Mouse (Mus musculus) layer of hippocampus, postnatal 25 days (tissue): ENCODE measurements around the gene Ms4a7. TPM values are rescaled to one million over a fixed set of nuclear protein-coding genes. Genes with fewer than 3 reads are reported as not detected.
A peak's percentile ranks its signal among the peaks of the same experiment; 100 is the strongest.
"Not testable (repeated sequence)": the region's sequence is repeated elsewhere in the genome, so short reads cannot be mapped to it uniquely, and the experiment has no call there.

Source experiments
- DNase-seq, 2 experiments: peaks; one replicate each; pipeline ENCODE4 v3.0.0; 2022; ENCODE audit warnings: mixed read lengths in 2 of 2, low spot score in 1 of 2; ENCODE audit errors: extremely low spot score in 1 of 2
- total RNA-seq, 2 experiments: library from RNA; stranded (reverse); gene quantifications; 2 replicates each; pipeline ENCODE4 v1.2.3; 2021

Gene Ms4a7
- total RNA-seq, result not detected

GRCm38 (mm10) chr19:11335932-11336331 is at the start of gene Ms4a7:
TSS of gene Ms4a7 (minus strand) at chr19:11336146.
- no peak for DNase-seq

DNA sequence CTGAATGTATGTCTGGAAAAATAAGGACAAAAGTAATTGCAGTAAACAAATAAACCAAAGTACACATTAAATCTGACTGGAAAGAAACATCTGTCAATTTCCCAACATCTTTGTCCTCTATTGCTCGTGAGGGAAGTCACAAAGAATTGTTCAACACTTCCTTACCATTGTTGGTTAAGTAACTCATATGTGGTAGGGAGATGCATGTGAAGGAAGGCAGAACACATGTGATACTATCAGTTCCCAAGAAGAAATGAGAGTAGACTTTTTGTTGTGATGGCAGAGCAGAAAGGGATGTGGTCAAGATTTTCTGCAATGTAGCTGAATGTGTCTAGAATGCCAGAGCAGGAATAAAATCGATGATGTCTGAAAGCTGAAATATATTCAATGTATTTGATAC is 40.5 kb upstream of the Ms4a7 start:
- no peak for DNase-seq

DNA sequence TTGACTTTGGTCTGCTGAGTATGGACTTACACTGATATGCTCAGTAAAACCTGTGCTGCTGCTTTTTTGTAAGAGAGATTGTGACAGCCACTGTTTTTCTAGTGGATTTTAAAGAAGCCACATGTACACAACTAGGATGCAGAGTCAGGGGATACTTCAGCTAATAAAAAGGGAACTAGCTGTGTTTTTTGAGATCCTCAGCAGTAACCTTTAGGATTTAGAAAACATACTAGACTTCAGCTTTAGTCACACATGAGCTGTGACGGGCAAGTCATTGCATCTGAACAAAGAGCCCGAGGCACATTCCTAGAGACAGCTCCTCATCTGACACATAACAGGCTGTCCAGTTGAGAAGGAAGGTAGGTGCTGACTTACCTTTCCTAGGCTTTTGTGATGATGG is 39.3 kb upstream of the Ms4a7 start, which contains the start of gene Ms4a4a:
Gene Ms4a4a, plus strand, starts transcription at position 251 of the 400 bp plus-strand sequence.
- DNase-seq, result no peak

DNA sequence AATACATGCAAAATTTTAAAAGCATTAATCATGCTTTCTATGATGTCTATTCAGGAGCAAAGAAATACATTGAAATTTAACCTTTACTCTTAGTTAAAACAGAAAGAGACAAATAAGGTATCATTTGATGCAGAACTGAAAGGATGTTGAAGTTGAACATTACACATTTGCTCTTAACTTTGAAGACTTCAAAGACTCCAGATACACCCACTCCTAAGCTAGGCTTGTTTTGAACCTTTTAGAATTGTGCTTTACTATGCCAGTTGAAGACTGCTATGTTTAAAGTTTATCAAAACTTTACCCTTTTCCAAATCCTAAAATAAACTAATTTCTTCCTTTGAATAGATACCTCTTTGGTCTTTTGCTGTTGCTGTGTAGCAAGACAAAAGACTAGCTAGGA is 35.2 kb upstream of the Ms4a7 start:
- DNase-seq, result no peak

DNA sequence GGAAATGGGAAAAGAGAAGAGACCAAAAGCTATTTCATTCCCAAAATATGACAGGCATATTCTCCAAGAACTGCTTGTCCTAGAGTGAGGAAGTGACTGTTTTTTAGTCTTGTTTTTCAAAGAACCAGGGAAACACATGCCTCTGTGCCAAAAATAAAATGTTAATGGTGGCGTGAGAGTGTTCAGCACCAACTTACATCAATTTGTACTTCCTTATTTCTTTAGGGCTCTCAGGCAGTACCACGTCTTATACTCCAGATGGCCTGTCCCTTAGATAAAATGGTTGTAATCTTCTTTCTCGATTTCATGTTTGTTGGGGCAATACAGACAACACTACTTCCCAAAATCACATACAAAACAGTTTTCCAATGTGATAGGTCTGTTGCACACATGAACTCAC is 32.4 kb upstream of the Ms4a7 start:
- DNase-seq, result no peak

- no peak for DNase-seq
Measured at GRCm38 (mm10) chr19:11362002-11362401, 26.1 kb upstream of the Ms4a7 start.

- DNase-seq, result no peak
Measured at GRCm38 (mm10) chr19:11360106-11360505, 24.2 kb upstream of the Ms4a7 start.

DNA sequence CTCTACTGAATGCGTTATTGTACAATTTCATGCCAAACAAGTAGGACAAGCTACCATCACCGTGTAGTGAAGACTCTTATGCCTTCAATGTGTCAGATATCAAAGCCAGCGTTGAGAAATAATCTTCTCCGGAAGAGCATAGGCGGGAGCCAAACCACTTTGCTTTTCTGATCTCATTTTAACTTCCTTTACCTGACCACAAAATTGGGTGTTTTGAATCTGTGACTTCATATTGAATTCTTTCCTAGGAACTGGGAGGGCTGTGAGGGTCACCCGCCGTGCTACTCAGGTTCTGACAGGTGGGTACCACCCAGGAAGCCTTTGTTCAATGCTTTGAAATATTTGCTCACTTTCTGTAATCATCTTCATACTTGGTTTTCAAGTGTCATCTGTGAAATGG is 19.8 kb upstream of the Ms4a7 start:
- DNase-seq, result no peak

- no peak for DNase-seq
Measured at GRCm38 (mm10) chr19:11351878-11352277, 15.9 kb upstream of the Ms4a7 start.

- DNase-seq, result peak in 1 of 2 experiments; percentile 4
Measured at GRCm38 (mm10) chr19:11349698-11350481, 13.9 kb upstream of the Ms4a7 start.

GRCm38 (mm10) chr19:11343992-11344391 is 8.0 kb upstream of the Ms4a7 start:
- DNase-seq, result no peak

GRCm38 (mm10) chr19:11343147-11343546 is 7.2 kb upstream of the Ms4a7 start:
- no peak for DNase-seq

DNA sequence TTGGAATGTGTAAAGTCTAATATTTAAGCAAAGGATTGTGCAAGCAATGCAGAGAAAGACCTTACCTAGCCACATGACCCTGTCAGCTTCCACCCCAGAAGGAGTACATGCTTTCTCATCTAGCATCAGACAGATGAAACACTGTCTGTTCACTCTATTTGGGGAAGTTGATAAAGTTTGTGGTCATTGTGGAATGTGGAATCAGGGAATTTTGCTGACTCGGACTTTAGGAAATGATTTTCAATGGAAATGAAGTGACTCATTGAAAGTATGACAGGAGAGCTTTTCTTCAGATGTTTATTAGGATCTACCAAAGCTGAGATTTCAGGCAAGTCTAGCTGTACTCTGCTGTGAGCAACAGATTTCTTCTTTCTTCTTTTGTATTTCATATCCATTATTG is 14.8 kb downstream of the Ms4a7 start:
- no peak for DNase-seq

- no peak for DNase-seq
Measured at GRCm38 (mm10) chr19:11316786-11317185, 19.2 kb downstream of the Ms4a7 start.

DNA sequence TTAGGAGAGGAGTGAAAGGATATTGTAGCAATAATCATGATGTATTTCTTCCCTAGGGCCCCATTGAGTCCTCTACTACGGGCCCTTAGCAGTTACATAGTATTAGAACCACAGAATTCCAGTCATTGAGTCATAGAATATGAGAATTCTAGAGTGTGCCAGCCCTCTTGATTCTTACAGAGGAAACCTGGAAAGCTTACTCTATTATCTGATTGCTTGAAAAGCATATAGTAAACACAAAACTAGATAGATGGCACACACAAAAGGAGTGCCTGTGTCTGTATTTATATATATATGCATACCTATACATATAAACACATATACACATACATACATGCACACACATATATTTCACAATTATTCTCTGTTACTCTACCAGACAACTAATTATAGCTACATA is 21.6 kb downstream of the Ms4a7 start, which contains the start of gene Ms4a14:
Gene Ms4a14, minus strand, starts transcription at position 101 of the 400 bp plus-strand sequence.
- no peak for DNase-seq

DNA sequence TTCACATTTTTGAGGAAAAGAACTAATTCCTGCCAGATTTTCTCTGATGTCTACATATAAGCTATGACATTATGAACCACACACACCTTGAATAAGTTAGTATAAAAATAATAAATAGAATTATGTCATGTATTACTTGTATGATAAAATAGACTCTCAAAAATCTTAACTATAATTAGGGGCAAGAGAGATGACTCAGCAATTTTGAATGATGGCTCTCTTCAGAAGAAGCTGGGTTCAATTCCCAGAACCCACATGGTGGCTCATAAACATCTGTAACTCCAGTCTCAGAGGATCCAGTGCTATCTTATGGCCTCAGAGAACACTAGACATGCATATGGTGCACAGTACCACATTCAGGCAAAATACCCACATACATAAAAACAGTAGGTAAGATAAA is 27.1 kb downstream of the Ms4a7 start:
- no peak for DNase-seq

DNA sequence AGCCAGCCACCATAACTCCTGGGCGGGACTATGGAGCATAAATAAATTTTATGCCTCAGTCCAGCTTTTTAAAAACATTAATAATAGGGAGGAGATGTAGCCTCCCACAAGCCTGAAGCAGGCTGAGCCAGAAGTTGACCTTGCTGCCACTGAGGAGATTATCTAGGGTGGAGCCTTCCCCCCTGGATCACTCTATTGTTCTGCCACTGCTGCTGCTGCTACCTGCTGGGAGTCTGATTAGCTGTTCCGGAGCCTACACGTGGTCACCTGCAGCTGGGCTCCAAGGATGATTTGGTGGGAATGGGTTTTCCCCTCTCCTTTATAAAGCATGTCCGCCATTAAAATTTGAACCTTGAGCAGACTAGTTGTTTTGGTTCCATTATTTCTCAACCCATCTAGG is 36.4 kb downstream of the Ms4a7 start:
- not testable (repeated sequence) for DNase-seq

- DNase-seq, result no peak
Measured at GRCm38 (mm10) chr19:11298939-11299338, 37.0 kb downstream of the Ms4a7 start.

DNA sequence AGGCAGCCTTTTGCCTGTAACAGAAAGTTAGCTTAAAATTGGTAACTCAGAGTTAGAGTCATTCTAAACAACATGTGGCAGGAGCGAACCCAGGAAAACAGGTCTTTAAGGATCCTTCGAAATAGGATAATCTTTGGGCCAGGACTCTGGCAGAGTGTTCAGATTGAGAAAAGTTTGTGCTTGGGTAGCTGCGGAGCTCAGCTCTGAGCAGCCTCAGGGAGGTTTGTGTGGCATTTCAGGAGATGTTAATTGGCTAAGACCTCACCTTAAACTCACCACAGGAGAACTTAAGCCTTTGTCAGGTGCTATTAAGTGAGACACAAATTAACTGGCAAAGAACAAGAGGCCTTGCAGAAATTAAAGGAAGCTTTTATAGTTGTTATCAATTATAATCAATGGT is 42.3 kb downstream of the Ms4a7 start:
- not testable (repeated sequence) for DNase-seq

DNA sequence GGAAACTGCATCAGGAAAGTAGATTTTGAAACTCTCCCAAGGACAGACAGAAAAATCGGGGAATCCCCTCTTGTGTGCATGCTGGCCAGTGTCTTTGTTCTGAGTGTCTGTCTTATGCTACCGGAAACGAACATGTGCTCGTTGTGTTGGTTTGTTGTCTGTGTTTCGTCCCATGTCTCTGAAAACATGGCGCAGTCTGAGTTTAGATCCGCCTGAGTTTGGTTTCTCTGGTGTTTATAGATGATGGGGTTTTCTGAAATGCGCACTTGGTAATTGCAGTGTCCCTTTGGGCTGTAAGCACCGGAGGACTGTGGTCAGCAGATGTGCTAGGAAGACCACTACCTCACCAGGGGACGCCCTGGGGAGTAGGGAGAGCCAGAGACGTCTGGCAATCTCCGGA is 43.0 kb downstream of the Ms4a7 start:
- peak in 1 of 2 experiments; percentile 3 for DNase-seq

GRCm38 (mm10) chr19:11283773-11284172 is 52.2 kb downstream of the Ms4a7 start, which contains the start of gene Ms4a5:
TSS of gene Ms4a5 (minus strand) at chr19:11283873.
- DNase-seq, result no peak

- DNase-seq, result no peak
Measured at GRCm38 (mm10) chr19:11280223-11280622, 55.7 kb downstream of the Ms4a7 start.
